Mouse (Mus musculus) MEL-GATA-1-ER (cell line): ENCODE measurements at regions not wholly inside any gene's neighbourhood (a gene's known extent, or its start where the extent isn't known, plus 50 kb on each side); places are given as distances from the start of the nearest gene placed in this dataset.
"Not testable (repeated sequence)": the region's sequence is repeated elsewhere in the genome, so short reads cannot be mapped to it uniquely, and the experiment has no call there.

Experiments
- DNase-seq: peaks from one replicate; pipeline ENCODE4 v3.0.0-alpha.2; 2012; ENCODE audit warnings: low read depth; ENCODE audit errors: extremely low read depth

GRCm38 (mm10) chr17:13432256-13432655 lies 77.9 kb downstream of the Tcp10c start:
- not testable (repeated sequence) for DNase-seq

GRCm38 (mm10) chr17:13434146-13434545 lies 79.8 kb downstream of the Tcp10c start:
- DNase-seq, result not testable (repeated sequence)

GRCm38 (mm10) chr17:13438790-13439189 lies 84.4 kb downstream of the Tcp10c start:
- not testable (repeated sequence) for DNase-seq

- DNase-seq, result not testable (repeated sequence)
These were observed 86.5 kb downstream of the Tcp10c start for GRCm38 (mm10) chr17:13440708-13441530.

- DNase-seq, result not testable (repeated sequence)
These were observed 87.9 kb downstream of the Tcp10c start for GRCm38 (mm10) chr17:13442229-13442628.

GRCm38 (mm10) chr17:13456869-13457600 lies 102.7 kb downstream of the Tcp10c start:
- not testable (repeated sequence) for DNase-seq

GRCm38 (mm10) chr17:13457942-13458341 lies 103.6 kb downstream of the Tcp10c start:
- DNase-seq, result not testable (repeated sequence)

- DNase-seq, result not testable (repeated sequence)
These were observed 104.4 kb downstream of the Tcp10c start for GRCm38 (mm10) chr17:13458814-13459213.

GRCm38 (mm10) chr17:13462663-13463062 lies 108.3 kb downstream of the Tcp10c start:
- DNase-seq, result not testable (repeated sequence)

GRCm38 (mm10) chr17:13465822-13466221 lies 111.5 kb downstream of the Tcp10c start:
- DNase-seq, result not testable (repeated sequence)

- DNase-seq, result not testable (repeated sequence)
These were observed 115.6 kb downstream of the Tcp10c start for GRCm38 (mm10) chr17:13469867-13470380.

- DNase-seq, result peak; percentile 54
These were observed 118.2 kb downstream of the Tcp10c start for GRCm38 (mm10) chr17:13472460-13473062.

GRCm38 (mm10) chr17:13474310-13475094 lies 120.1 kb downstream of the Tcp10c start:
- DNase-seq, result no peak

- DNase-seq, result no peak
These were observed 124.6 kb downstream of the Tcp10c start for GRCm38 (mm10) chr17:13478866-13479571.

GRCm38 (mm10) chr17:13479572-13480063 lies 125.2 kb downstream of the Tcp10c start:
- DNase-seq, result no peak

- peak; percentile 96 for DNase-seq
These were observed 127.2 kb downstream of the Tcp10c start for GRCm38 (mm10) chr17:13481445-13482085.

- DNase-seq, result no peak
These were observed 127.8 kb downstream of the Tcp10c start for GRCm38 (mm10) chr17:13482136-13482535.

- DNase-seq, result no peak
These were observed 133.2 kb downstream of the Tcp10c start for GRCm38 (mm10) chr17:13487291-13488215.
